Mouse (Mus musculus) midbrain, embryonic 15.5 days (tissue): ENCODE results near the gene Prkcz. TPM values are rescaled to one million over a fixed set of nuclear protein-coding genes. Genes with fewer than 3 reads are reported as not detected.
A peak's percentile ranks its signal among the peaks of the same experiment; 100 is the strongest.
"Not testable (repeated sequence)": the region's sequence is repeated elsewhere in the genome, so short reads cannot be mapped to it uniquely, and the experiment has no call there.

Experiments
- ATAC-seq: fragments of 200-750 bp; cut with Nextera tagmentation; replicated peaks from 2 replicates; pipeline ENCODE4 v1.8.0; 2017; ENCODE audit warnings: moderate TSS enrichment
- H3K27ac ChIP-seq: fragments of 300-500 bp; sonication (generic); 2 replicates; pipeline ENCODE4 v1.5.1; 2015; ENCODE audit warnings: mild to moderate bottlenecking, inconsistent platforms
- H3K27me3 ChIP-seq: fragments of 300-500 bp; sonication (generic); replicated peaks from 2 replicates; pipeline ENCODE4 v1.6.1; 2015; ENCODE audit warnings: inconsistent platforms
- H3K36me3 ChIP-seq: fragments of 300-500 bp; sonication (generic); replicated peaks from 2 replicates; pipeline ENCODE4 v1.6.1; 2015; ENCODE audit warnings: inconsistent platforms
- H3K4me1 ChIP-seq: fragments of 300-500 bp; sonication (generic); 2 replicates; pipeline ENCODE4 v1.6.1; 2015; ENCODE audit warnings: inconsistent platforms
- H3K4me2 ChIP-seq: fragments of 300-500 bp; sonication (generic); 2 replicates; pipeline ENCODE4 v1.6.1; 2015; ENCODE audit warnings: inconsistent platforms, mild to moderate bottlenecking, moderate library complexity
- H3K4me3 ChIP-seq: fragments of 300-500 bp; sonication (generic); 2 replicates; pipeline ENCODE4 v1.5.1; 2015; ENCODE audit warnings: mild to moderate bottlenecking, inconsistent platforms
- H3K9ac ChIP-seq: fragments of 300-500 bp; sonication (generic); 2 replicates; pipeline ENCODE4 v1.6.1; 2015; ENCODE audit warnings: mild to moderate bottlenecking, inconsistent platforms
- H3K9me3 ChIP-seq: fragments of 300-500 bp; sonication (generic); 2 replicates; pipeline ENCODE4 v1.6.1; 2016; ENCODE audit warnings: inconsistent platforms
- WGBS: fragments of 180-500 bp; shearing (Covaris S2); methylation state at CpG from one replicate; pipeline ENCODE4 v1.1.7; 2015; ENCODE audit warnings: mixed read lengths; 5-methylcytosine and 5-hydroxymethylcytosine counted together
- polyA plus RNA-seq: library from polyadenylated mRNA; unstranded; fragments of >200 nt; fragmentation: Nextera tagmentation; extraction: Ambion mirVana; gene quantifications from 2 replicates; pipeline ENCODE4 v1.2.1, GENCODE M21; 2015

Gene Prkcz
- polyA plus RNA-seq, 1 experiment from 2014 or later: 95.6 TPM

DNA sequence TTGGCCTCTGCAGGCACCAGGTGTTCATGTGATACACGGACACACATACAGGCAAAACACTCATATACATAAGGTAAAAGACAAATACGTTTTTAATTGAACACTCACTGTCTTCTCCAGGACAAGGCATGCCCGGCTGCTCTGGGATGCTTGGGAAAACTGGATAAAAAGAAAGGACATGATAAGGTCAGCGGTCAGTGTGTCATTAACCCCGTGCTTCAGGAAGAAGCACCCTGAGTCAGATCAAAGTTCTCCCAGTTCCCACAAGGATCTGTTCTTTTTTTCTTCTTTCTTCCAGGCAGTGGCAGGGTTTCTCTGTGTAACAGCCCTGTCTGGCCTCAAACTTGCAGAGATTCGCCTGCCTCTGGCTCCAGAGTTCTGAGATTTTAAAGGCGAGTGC is 6.6 kb downstream of the Prkcz start:
- WGBS: 86% methylated on average over 7 of the region's 7 CpGs
- no peak overlapping the region for H3K4me2 ChIP-seq
- no peak overlapping the region for H3K27ac ChIP-seq
- ATAC-seq: no peak
- no peaks in the 10 kb centered on the region for H3K9me3 ChIP-seq
- no peaks in the 10 kb centered on the region for H3K36me3 ChIP-seq
- no peak overlapping the region for H3K4me3 ChIP-seq
- no peaks in the 10 kb centered on the region for H3K4me1 ChIP-seq
- H3K9ac ChIP-seq: no peak overlapping the region
- H3K27me3 ChIP-seq: peaks cover 7% of the 10 kb centered on the region

DNA sequence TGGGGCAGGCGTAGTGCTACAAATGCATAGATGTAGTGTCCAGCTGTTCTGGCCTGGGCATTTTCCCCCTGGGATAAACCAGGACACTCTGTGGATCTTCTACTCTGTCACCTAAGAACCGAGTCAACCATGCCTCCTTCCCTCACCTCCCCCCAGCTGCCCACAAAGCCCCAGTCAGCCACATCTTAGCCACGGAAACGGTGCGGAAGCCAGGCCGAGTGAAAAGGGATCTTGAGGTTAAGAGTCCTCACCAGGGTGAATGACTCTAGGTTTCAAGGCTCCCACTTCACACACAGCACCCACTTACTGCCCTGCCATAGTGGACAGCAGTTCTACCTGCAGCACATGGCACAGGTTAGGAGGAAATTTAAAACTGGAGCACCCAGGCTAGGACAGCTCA is 7.1 kb downstream of the Prkcz start:
- Histone ChIP-seq H3K27ac (no peak overlapping the region), H3K4me1 (no peaks in the 10 kb centered on the region), H3K27me3 (peaks cover 2% of the 10 kb centered on the region), H3K9ac (no peak overlapping the region), H3K36me3 (no peaks in the 10 kb centered on the region), H3K4me3 (no peak overlapping the region), H3K4me2 (no peak overlapping the region), H3K9me3 (no peaks in the 10 kb centered on the region)
- 84% methylated on average over 6 of the region's 6 CpGs for WGBS
- no peak for ATAC-seq

DNA sequence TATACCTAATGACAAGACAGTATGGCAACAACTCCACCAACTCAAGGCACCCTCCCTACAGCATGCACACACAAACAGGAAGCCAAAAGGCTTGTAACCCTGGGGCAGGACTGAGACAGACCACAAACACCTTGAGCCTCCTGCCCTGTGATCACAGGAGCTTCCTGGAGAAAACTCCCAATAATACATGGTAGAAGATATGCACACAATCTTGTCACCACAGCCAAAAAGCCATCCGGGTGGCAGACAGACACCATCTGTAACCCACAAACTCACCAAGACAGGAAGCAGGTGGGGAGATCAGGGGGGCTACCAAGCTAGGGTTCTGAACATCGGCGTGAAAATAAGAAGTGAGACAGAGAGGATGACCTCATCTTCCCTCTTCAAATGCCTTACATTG is 8.6 kb downstream of the Prkcz start:
- 90% methylated on average over 3 of the region's 3 CpGs for WGBS
- no peaks in the 10 kb centered on the region for H3K36me3 ChIP-seq
- no peaks in the 10 kb centered on the region for H3K27me3 ChIP-seq
- no peak overlapping the region for H3K4me3 ChIP-seq
- ATAC-seq: no peak
- no peaks in the 10 kb centered on the region for H3K4me1 ChIP-seq
- no peak overlapping the region for H3K27ac ChIP-seq
- no peak overlapping the region for H3K9ac ChIP-seq
- no peak overlapping the region for H3K4me2 ChIP-seq
- no peaks in the 10 kb centered on the region for H3K9me3 ChIP-seq

DNA sequence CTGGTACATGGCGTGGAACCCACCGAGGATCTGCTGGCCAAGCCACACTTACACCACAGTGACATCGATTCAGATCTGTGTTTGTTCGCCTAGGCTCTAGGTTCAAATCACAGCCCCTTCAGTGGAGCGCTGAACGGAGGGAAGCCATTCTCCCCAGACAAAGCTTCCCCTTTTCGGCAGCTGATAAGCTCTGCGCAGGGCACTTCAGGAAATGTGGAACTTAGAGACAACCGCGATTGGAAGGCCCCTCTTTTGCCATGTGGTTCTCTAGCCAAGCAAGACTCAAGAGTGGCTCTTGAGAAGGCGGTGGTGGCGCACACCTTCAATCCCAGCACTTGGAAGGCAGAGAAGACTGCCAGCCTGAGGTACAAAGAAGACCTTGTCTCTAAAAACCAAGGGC is 14.8 kb downstream of the Prkcz start:
- Histone ChIP-seq H3K9ac (no peak overlapping the region), H3K4me1 (peaks cover 26% of the 10 kb centered on the region), H3K27me3 (no peaks in the 10 kb centered on the region), H3K4me3 (peak overlapping the region; percentile 87; the same call in 1 of the 2 replicates), H3K36me3 (no peaks in the 10 kb centered on the region), H3K4me2 (peak overlapping the region; percentile 70; the same call in 1 of the 2 replicates), H3K9me3 (no peaks in the 10 kb centered on the region), H3K27ac (peak overlapping the region; percentile 97)
- WGBS: 92% methylated on average over 12 of the region's 12 CpGs
- ATAC-seq: no peak

DNA sequence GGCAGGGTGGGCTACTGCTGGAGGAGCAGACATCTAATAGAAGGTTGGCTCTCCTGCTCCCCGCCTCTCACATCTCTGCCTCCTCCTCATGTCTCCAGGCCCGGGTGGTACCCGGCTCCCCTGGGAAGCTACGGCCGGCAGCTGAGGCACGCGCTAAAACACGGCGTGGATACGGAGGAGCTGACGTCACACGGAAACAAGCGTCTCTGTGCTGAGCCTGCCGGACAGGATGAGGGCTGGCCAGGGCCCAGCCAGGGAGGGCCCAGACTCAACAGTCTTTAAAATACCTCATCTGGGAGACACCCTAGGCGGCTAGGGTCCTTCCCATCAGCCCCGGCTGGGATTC is 15.6 kb downstream of the Prkcz start:
- peak overlapping the region; percentile 70 for H3K4me2 ChIP-seq
- H3K4me1 ChIP-seq: peaks cover 26% of the 10 kb centered on the region
- H3K9me3 ChIP-seq: no peaks in the 10 kb centered on the region
- peak overlapping the region; percentile 95 for H3K9ac ChIP-seq
- H3K27ac ChIP-seq: peak overlapping the region; percentile 97
- no peaks in the 10 kb centered on the region for H3K27me3 ChIP-seq
- 1% methylated on average over 16 of the region's 16 CpGs for WGBS
- H3K4me3 ChIP-seq: peak overlapping the region; percentile 87
- peak; percentile 91 for ATAC-seq
- no peaks in the 10 kb centered on the region for H3K36me3 ChIP-seq

DNA sequence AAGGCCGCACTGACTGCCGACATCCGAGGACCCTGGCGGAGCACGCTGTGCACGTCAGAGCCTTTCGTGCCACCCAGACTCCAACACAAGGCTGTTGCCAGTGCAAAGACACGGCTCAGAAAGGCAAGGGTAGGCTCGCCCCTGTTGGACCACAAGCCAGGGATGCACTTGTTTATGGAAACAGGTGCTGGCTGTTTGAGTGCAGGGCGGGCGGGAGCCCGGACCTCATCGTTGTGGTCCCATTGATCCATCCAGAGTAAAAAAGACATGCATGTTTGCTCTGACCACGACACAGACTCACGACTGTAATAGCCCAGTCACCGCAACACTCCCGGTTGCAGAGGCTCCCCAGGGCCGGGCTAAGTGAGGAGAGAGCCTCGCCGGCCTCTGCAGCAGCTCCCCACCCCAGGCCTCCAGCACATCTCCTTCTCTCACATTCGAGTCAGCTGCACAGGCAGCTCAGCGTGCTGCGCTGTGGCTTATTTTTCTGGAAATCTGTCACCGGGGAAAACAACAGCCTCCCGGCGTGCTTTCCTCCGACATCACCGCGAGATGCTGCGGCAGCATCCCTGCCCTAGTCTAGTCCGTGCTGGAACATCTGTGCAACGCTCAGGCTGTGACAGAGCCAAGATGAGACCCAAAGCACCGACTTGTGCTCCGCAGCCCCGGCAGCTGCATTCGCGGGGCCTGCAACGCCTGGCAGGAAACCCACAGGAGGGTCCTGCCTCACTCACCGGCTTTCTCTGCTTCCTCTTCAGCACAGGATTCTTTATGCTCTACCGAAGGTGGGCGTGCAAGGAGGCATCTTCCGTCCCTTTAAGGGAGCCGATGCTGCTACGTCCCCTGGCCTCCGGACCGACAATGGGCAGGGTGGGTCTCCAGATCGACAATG is 16.2 kb downstream of the Prkcz start:
- ATAC-seq: peak; percentile 72
- Histone ChIP-seq H3K27ac (peak overlapping the region; percentile 97), H3K27me3 (no peaks in the 10 kb centered on the region), H3K4me3 (peak overlapping the region; percentile 87), H3K4me2 (peak overlapping the region; percentile 70), H3K36me3 (no peaks in the 10 kb centered on the region), H3K4me1 (peaks cover 26% of the 10 kb centered on the region), H3K9me3 (no peaks in the 10 kb centered on the region), H3K9ac (peak overlapping the region; percentile 95)
- whole genome bisulfite sequencing: 2% methylated on average over 47 of the region's 47 CpGs

DNA sequence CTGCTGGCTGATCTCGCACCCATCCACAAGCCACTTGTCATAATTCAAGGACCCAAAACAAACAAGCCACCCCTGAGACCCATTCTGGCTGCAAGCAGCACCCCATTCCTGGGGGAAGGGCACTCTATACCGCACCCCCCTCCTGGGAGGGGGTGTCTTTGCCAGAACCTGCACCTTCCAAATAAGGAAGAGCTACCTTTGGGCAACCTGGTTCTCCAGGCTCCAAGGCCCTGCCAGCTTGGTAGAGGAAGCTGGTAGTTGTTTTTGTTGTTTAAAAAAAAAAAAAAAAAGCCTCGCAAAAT is 16.9 kb downstream of the Prkcz start:
- 0 out of 2 replicates have a peak, but pooled peaks have one; percentile 26 for ATAC-seq
- Histone ChIP-seq H3K4me3 (peak overlapping the region; percentile 87), H3K4me2 (peak overlapping the region; percentile 70), H3K27ac (peak overlapping the region; percentile 97), H3K27me3 (no peaks in the 10 kb centered on the region), H3K4me1 (peaks cover 26% of the 10 kb centered on the region), H3K9me3 (no peaks in the 10 kb centered on the region), H3K36me3 (no peaks in the 10 kb centered on the region), H3K9ac (peak overlapping the region; percentile 95)
- 47% methylated on average over 3 of the region's 3 CpGs for WGBS

DNA sequence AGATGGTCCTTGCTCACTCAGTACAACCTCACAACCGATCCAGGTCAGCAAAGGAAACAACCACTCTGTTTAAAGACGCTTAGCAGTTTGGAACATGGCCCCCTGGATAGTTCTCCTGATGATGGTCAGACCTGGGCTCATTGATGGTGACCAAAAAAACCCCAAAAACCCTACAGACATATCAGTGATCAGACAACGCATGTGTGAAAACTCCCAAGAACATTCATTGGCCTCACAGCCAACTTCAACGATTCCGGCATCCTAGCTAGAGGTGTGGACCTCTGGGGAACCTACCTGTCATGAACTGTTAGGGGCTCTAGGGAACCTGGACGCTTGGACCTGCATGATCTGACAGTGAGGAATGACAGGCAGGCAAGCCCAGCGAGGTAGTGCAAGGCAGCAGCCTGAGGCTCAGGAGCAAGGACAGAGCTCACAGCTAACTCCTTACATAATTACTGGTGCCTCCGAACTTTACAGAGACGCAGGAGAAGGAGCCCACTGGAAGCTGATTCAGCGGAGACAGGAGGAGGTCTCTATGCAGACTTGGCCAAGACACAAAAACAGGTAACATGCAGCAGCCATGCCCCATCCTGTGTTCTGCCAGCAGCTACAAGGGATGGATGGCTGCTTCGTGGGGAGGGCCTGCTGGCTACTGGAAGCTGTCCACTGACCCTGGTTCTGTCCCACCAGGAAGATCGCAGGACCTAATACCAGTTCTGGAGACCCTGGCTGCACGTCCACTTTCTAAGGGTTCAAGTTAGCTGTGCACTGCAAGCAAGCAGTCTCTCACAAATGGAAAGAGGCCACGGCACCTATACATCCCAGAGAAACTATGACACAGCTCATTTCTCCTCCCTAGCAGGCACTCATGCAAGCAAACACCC is 17.5 kb downstream of the Prkcz start:
- Histone ChIP-seq H3K27ac (peak overlapping the region; percentile 97), H3K4me2 (peak overlapping the region; percentile 70), H3K36me3 (no peaks in the 10 kb centered on the region), H3K27me3 (no peaks in the 10 kb centered on the region), H3K9me3 (no peaks in the 10 kb centered on the region), H3K9ac (peak overlapping the region; percentile 95), H3K4me3 (peak overlapping the region; percentile 87), H3K4me1 (peaks cover 26% of the 10 kb centered on the region)
- no peak for ATAC-seq
- WGBS: 77% methylated on average over 14 of the region's 14 CpGs

DNA sequence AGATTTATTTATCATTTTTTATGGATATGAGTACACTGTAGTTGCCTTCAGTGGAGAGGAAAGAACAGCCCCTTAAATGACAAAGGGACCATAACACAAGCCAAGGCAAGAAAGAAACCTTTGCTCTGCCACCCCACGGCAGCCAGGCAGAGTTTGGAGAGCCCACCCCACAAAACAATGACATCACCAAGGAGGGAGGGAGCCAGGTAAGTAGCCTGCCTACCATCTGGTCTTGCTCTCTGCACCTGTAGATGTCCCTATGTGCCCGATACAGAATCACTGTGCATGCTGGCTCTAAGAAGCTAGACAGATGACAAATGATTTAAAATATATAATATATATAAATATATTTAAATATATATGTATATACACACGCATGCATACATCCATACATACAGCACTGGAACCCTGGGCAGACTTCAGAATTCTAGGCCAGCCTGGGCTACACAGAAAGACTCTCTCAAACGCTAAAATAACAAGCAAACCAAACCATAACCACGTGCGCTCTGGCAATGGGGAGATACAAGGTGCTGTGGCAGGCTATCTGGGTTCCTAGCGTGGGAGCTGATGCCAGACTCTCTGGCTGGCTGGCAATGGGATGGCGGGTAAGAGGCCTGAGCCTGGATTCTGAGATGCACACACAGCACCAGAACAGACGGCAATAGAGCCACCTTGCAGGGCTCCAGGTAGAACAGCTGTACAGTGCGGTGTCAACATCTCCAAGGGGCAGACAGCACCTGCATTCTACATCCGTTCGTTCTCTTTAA is 24.7 kb downstream of the Prkcz start:
- Histone ChIP-seq H3K36me3 (no peaks in the 10 kb centered on the region), H3K27ac (no peak overlapping the region), H3K27me3 (no peaks in the 10 kb centered on the region), H3K4me3 (no peak overlapping the region), H3K9ac (no peak overlapping the region), H3K9me3 (no peaks in the 10 kb centered on the region), H3K4me1 (no peaks in the 10 kb centered on the region), H3K4me2 (no peak overlapping the region)
- ATAC-seq: no peak
- 88% methylated on average over 12 of the region's 12 CpGs for WGBS

DNA sequence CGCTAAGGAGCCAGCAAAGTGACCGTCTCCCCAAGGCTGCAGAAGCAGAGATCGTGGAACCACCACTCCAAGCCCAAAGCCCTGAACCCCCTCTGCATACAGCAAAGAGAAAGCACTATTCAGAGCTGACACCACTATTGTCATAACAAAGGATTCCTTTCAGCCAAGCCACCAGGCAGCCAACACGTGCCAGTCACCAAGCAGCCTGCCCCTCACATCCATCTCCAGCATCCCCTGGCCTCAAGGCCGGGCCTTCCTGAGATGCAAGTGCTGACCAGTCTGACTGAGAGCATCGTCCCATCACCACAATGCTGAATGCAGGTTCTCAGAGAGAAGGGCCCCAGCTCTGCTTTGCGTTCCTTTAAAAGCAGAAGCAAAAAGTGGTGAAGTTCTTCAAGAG is 28.9 kb downstream of the Prkcz start:
- 37% methylated on average over 7 of the region's 7 CpGs for WGBS
- Histone ChIP-seq H3K36me3 (no peaks in the 10 kb centered on the region), H3K27me3 (no peaks in the 10 kb centered on the region), H3K27ac (no peak overlapping the region), H3K4me1 (peaks cover 3% of the 10 kb centered on the region; the same call in 1 of the 2 replicates), H3K9ac (no peak overlapping the region), H3K4me3 (no peak overlapping the region), H3K9me3 (no peaks in the 10 kb centered on the region), H3K4me2 (no peak overlapping the region)
- ATAC-seq: no peak

DNA sequence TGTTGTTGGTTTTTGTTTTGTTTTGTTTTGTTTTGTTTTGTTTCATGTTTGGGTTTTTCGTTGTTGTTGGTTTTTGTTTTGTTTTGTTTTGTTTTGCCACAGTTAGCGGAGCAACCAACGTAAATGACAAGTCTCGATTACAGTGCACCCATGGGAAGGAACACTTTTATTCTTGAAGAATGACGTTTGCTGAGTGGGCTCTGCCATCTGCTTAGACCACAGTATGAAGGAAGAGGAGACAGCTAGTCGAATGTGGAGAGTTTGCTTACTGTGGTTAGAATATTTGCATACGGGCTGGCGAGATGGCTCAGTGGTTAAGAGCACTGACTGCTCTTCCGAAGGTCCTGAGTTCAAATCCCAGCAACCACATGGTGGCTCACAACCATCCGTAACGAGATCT is 32.8 kb downstream of the Prkcz start:
- H3K27ac ChIP-seq, H3K9me3 ChIP-seq, H3K27me3 ChIP-seq, H3K4me3 ChIP-seq, ATAC-seq, H3K9ac ChIP-seq, H3K36me3 ChIP-seq, H3K4me2 ChIP-seq: not testable (repeated sequence)
- 88% methylated on average over 11 of the region's 11 CpGs for WGBS
- H3K4me1 ChIP-seq: peaks cover 16% of the 10 kb centered on the region; the same call in 1 of the 2 replicates

DNA sequence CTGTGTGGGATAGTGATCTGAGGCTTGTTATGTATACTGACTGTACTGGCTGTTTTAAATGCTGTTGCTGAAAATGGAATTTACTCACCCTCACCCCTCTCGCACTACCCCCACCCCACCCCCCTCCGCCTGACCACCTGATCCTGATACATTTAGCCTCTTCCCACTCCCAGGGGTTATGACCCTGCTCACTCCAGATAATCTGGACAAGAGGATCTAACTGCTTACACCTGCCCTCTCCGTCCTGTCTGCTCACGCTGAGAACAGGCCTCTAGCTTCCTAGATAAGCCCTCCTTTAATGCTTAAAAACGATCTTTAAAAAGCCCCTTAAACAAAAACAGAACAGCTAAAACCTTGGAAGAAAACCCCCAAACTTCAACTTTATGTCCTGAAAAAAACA is 35.4 kb downstream of the Prkcz start:
- ATAC-seq: no peak
- no peaks in the 10 kb centered on the region for H3K9me3 ChIP-seq
- no peaks in the 10 kb centered on the region for H3K27me3 ChIP-seq
- H3K4me3 ChIP-seq: no peak overlapping the region
- no peak overlapping the region for H3K4me2 ChIP-seq
- no peak overlapping the region for H3K9ac ChIP-seq
- H3K36me3 ChIP-seq: no peaks in the 10 kb centered on the region
- peaks cover 22% of the 10 kb centered on the region for H3K4me1 ChIP-seq
- WGBS: 46% methylated on average over 5 of the region's 5 CpGs
- no peak overlapping the region for H3K27ac ChIP-seq
